Mouse (Mus musculus): ENCODE data around the gene Clec12a. TPM values are rescaled to one million over a fixed set of nuclear protein-coding genes. Genes with fewer than 3 reads are reported as not detected.
A peak's percentile ranks its signal among the peaks of the same experiment; 100 is the strongest.

The Clec12a gene
- total RNA-seq, 2 experiments from 2014 or later = not detected

- TF ChIP-seq CTCF (conservative IDR thresholded peaks at IDR 0.05) = no peak
- no peak within 1 kb of the TSS for H3K4me3 ChIP-seq
- H3K27ac ChIP-seq = no peak within 1 kb of the TSS
- no peak for DNase-seq (ENCODE audit: low spot score in 2 of 2)
Observed at GRCm38 (mm10) chr6:129385774-129386173, 43.3 kb downstream of the Clec12a start, which contains the start of gene Clec12b. Clec12b (minus strand) TSS chr6:129385874.

GRCm38 (mm10) chr6:129393087-129393720 is 50.7 kb downstream of the Clec12a start:
- no peak overlapping the region for H3K4me3 ChIP-seq
- no peak overlapping the region for H3K27ac ChIP-seq
- TF ChIP-seq CTCF (conservative IDR thresholded peaks at IDR 0.05) = peak; percentile 89
- no peak for DNase-seq (ENCODE audit: low spot score in 2 of 2)

GRCm38 (mm10) chr6:129393732-129394131 is 51.2 kb downstream of the Clec12a start:
- H3K4me3 ChIP-seq = no peak overlapping the region
- H3K27ac ChIP-seq = no peak overlapping the region
- TF ChIP-seq CTCF (conservative IDR thresholded peaks at IDR 0.05) = no peak
- no peak for DNase-seq (ENCODE audit: low spot score in 2 of 2)

DNA sequence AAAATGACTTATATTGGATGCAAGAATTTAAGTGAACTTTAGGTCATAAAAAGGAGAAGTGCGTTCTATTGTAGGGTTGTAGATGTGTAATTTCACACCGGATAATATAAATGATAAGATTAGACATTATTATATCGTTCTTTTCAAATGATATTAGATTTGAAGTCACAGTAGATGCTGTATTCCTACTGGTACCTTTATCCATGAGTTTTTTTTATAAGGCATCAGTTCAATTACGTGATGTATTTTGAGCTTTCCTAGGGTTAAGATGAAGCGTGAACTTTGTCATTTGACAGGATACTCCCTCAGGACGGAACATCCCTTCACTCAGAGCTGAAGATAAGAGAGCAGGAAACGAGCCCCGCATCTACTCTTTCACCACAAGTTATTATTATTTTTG is 54.5 kb downstream of the Clec12a start, which contains the start of gene Clec1b:
TSS of gene Clec1b (plus strand) at position 301 of the 400 bp plus-strand sequence.
- TF ChIP-seq CTCF (conservative IDR thresholded peaks at IDR 0.05) = no peak
- no peak for DNase-seq (ENCODE audit: low spot score in 2 of 2)
- no peak within 1 kb of the TSS for H3K4me3 ChIP-seq
- no peak within 1 kb of the TSS for H3K27ac ChIP-seq

DNA sequence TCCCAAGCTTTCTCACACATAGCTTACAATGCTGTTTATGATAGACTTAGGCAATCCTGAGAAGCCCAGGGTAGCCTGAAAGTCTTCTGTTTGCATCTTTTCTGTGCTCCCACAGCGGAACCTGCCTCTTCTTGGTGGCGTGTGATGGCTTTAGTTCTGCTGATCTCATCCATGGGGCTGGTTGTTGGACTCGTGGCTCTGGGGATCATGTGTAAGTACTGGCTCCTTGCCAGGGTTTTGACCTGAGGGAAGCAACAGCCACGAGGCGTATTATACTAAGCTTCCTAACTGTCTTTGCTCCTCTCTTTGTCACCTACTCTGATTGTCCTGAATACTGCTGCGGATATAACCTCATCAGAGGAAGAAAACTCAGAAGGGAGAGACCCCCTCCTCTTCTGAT is 57.5 kb downstream of the Clec12a start:
- DNase-seq (ENCODE audit: low spot score in 2 of 2) = no peak
- Histone ChIP-seq H3K4me3 (no peak overlapping the region), H3K27ac (no peak overlapping the region)
- no peak for TF ChIP-seq CTCF (conservative IDR thresholded peaks at IDR 0.05)

DNA sequence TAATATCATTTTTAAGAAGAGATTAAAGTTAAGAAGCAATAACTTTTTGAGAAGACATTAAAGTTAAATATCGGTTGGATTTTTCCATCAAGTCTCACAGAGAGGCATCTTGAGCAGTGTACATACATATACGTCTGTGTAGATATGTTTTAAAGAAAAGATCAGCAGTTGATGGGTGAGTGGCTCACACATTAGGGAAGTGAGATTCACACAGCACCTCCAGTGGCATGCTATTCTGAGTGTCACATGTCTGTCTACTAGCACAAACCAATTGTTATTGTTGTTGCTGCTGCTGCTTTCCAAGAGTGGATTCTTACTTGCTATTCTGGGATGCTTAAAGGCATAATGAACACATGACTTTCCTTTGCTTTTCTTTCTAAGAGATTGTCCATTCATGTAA is 59.9 kb downstream of the Clec12a start:
- TF ChIP-seq CTCF (conservative IDR thresholded peaks at IDR 0.05) = no peak
- DNase-seq (ENCODE audit: low spot score in 2 of 2) = no peak
- Histone ChIP-seq H3K27ac (no peak overlapping the region), H3K4me3 (no peak overlapping the region)

DNA sequence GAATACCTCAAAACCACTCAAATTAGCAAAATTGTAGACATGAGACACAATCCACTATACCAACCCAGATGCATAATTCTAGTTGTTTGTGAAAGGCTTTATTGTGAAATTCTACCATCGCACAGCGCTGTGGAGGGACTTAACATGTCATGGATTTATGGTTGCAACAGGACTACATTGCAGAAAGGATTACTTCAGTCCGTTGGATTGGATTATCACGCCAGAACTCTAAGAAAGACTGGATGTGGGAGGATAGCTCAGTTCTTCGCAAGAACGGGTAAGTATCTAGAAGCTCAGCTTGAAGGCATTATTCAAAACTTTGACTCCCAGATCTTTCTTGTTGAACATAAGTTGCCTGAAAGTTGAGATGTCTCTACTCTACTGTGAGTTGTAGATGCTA is 60.9 kb downstream of the Clec12a start:
- DNase-seq (ENCODE audit: low spot score in 2 of 2) = no peak
- no peak overlapping the region for H3K4me3 ChIP-seq
- TF ChIP-seq CTCF (conservative IDR thresholded peaks at IDR 0.05) = no peak
- H3K27ac ChIP-seq = no peak overlapping the region

GRCm38 (mm10) chr6:129405999-129406398 is 63.5 kb downstream of the Clec12a start:
- Histone ChIP-seq H3K27ac (no peak overlapping the region), H3K4me3 (no peak overlapping the region)
- no peak for DNase-seq (ENCODE audit: low spot score in 2 of 2)
- no peak for TF ChIP-seq CTCF (conservative IDR thresholded peaks at IDR 0.05)

DNA sequence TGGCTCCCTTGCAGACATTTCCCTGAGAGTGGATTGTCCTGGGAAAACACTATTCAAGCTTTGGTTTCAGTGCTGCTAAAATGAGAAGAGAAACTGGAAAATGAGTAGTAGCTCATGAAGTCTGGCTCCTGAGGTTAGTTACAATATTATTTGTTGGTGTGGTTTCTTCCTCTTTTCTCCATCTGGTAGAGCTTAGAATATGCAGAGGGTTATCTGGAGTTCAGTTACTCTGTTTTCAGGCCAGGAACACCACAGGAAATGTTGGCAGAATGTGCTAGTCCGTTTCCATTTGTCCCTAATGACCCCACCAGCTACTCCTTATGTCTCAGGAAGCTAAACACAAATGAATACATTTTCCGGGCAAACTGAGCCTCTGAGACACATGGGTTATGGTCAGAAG is 64.8 kb downstream of the Clec12a start:
- no peak for DNase-seq (ENCODE audit: low spot score in 2 of 2)
- no peak overlapping the region for H3K27ac ChIP-seq

GRCm38 (mm10) chr6:129408562-129408961 is 66.1 kb downstream of the Clec12a start, which contains the start of gene Clec9a:
Clec9a (plus strand) TSS chr6:129408862.
- H3K27ac ChIP-seq = no peak within 1 kb of the TSS
- no peak within 1 kb of the TSS for H3K4me3 ChIP-seq
- DNase-seq (ENCODE audit: low spot score in 2 of 2) = no peak
- no peak for TF ChIP-seq CTCF (conservative IDR thresholded peaks at IDR 0.05)

More for the DNA sequence above, 64.8 kb downstream of the Clec12a start:
- TF ChIP-seq CTCF (conservative IDR thresholded peaks at IDR 0.05) = no peak
- H3K4me3 ChIP-seq = no peak overlapping the region

- Histone ChIP-seq H3K27ac (no peak overlapping the region), H3K4me3 (no peak overlapping the region)
- TF ChIP-seq CTCF (conservative IDR thresholded peaks at IDR 0.05) = no peak
- DNase-seq (ENCODE audit: low spot score in 2 of 2) = no peak
Observed at GRCm38 (mm10) chr6:129414177-129414576, 71.7 kb downstream of the Clec12a start.

Other genes with a start within 250 kb of the Clec12a start
- gene Clec2e, start 241.8 kb upstream of the Clec12a start, total RNA-seq (2021) = not detected
- 1 to 10 TPM; 7.3 to 7.4 TPM for gene Clec2d, start 162.1 kb upstream of the Clec12a start, total RNA-seq (2021)
- not detected for gene Cd69, start 67.3 kb upstream of the Clec12a start, total RNA-seq (2021)
- gene 4922502D21Rik, start 10.9 kb upstream of the Clec12a start, total RNA-seq (2021) = not detected
- not detected for gene Clec12b, start 43.2 kb downstream of the Clec12a start, total RNA-seq (2021)
- gene Clec1b, start 54.6 kb downstream of the Clec12a start, total RNA-seq (2021) = not detected
- not detected for gene Clec9a, start 66.2 kb downstream of the Clec12a start, total RNA-seq (2021)
- 1 to 10 TPM; 4.1 to 5.7 TPM for gene Clec1a, start 109.3 kb downstream of the Clec12a start, total RNA-seq (2021)
- gene Olr1, start 164.5 kb downstream of the Clec12a start, total RNA-seq (2021) = not detected
- not detected for gene Tmem52b, start 169.9 kb downstream of the Clec12a start, total RNA-seq (2021)
- 100 to 1,000 TPM; 675 to 689 TPM for gene Gabarapl1, start 190.5 kb downstream of the Clec12a start, total RNA-seq (2021)
- gene Klre1, start 235.2 kb downstream of the Clec12a start, total RNA-seq (2021) = not detected
- gene Klrd1, start 249.1 kb downstream of the Clec12a start, total RNA-seq (2021) = not detected